Mouse (Mus musculus) layer of hippocampus, adult 11-12 months (tissue): ENCODE measurements around the gene Fto.

ENCODE experiments used
- DNase-seq: peaks from one replicate; pipeline ENCODE4 v3.0.0; 2022; ENCODE audit warnings: low spot score

Gene Fto

GRCm38 (mm10) chr8:91392261-91392660, 78.9 kb downstream of the Fto start:
- no peak for DNase-seq

GRCm38 (mm10) chr8:91395340-91396055, 82.2 kb downstream of the Fto start:
- no peak for DNase-seq

GRCm38 (mm10) chr8:91398053-91398452, 84.7 kb downstream of the Fto start:
- no peak for DNase-seq

GRCm38 (mm10) chr8:91402980-91403975, 90.0 kb downstream of the Fto start:
- DNase-seq: no peak

- no peak for DNase-seq
These were observed 91.0 kb downstream of the Fto start for GRCm38 (mm10) chr8:91404311-91404710.

- DNase-seq: no peak
These were observed 91.8 kb downstream of the Fto start for GRCm38 (mm10) chr8:91405099-91405498.

GRCm38 (mm10) chr8:91406624-91407290, 93.4 kb downstream of the Fto start:
- no peak for DNase-seq

GRCm38 (mm10) chr8:91407880-91408279, 94.6 kb downstream of the Fto start:
- no peak for DNase-seq

GRCm38 (mm10) chr8:91410007-91410406, 96.7 kb downstream of the Fto start:
- DNase-seq: no peak

GRCm38 (mm10) chr8:91424491-91425074, 111.3 kb downstream of the Fto start:
- no peak for DNase-seq

- no peak for DNase-seq
These were observed 112.0 kb downstream of the Fto start for GRCm38 (mm10) chr8:91425251-91425866.

GRCm38 (mm10) chr8:91426496-91426895, 113.2 kb downstream of the Fto start:
- DNase-seq: no peak

- DNase-seq: no peak
These were observed 117.1 kb downstream of the Fto start for GRCm38 (mm10) chr8:91430333-91430940.

- no peak for DNase-seq
These were observed 122.7 kb downstream of the Fto start for GRCm38 (mm10) chr8:91436036-91436435.

- no peak for DNase-seq
These were observed 130.6 kb downstream of the Fto start for GRCm38 (mm10) chr8:91443911-91444310.

- DNase-seq: peak; percentile 15
These were observed 131.5 kb downstream of the Fto start for GRCm38 (mm10) chr8:91444636-91445410.

GRCm38 (mm10) chr8:91445516-91445915, 132.2 kb downstream of the Fto start:
- DNase-seq: no peak

GRCm38 (mm10) chr8:91446008-91446407, 132.7 kb downstream of the Fto start:
- no peak for DNase-seq

- DNase-seq: no peak
These were observed 135.5 kb downstream of the Fto start for GRCm38 (mm10) chr8:91448667-91449329.

- DNase-seq: no peak
These were observed 141.6 kb downstream of the Fto start for GRCm38 (mm10) chr8:91454926-91455325.
